Mouse (Mus musculus) CD4-positive, CD25-positive, alpha-beta regulatory T cell, adult 4 months (primary cell): ENCODE data around the gene Cntfr. TPM values are rescaled to one million over a fixed set of nuclear protein-coding genes. Genes with fewer than 3 reads are reported as not detected.

ENCODE experiments used
- ATAC-seq: one replicate; pipeline ENCODE4 v1.8.0; 2017
- polyA plus RNA-seq, 2 experiments: library from polyadenylated mRNA; unstranded; fragments of 100-300 nt; shearing (Covaris generic); gene quantifications; one replicate each; pipeline ENCODE4 v1.2.1; 2017

The Cntfr gene
- polyA plus RNA-seq, 2 experiments from 2014 or later = not detected

DNA sequence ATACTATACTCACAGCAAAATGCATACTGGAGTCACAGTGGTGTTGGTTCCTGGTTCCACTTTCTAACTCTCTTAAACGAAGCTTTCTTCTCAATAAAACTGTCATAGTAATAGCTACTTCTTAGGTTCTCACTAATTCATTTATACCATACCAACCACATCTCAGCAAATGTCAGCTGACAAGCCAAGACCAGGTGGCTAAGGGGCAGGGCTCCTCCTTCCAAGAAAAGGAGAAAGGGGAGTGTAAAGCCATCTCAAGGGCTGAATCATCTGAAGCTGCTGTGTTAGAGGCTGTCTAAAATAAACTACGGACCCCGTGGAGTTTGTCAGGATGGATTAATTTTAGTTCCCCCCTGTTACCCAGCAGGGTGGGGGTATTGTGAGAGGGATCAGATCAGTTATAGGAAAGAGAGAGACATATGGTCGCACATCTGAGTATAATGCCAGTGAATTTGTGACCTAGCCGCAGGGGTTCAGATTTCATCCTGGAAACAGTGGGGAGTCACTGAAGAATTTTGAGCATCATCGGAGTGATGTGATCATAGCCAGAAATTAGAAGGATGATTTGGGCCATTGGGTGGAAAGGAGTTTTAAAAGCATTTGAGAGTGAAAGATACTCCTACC is 55.6 kb downstream of the Cntfr start:
- no peak for ATAC-seq

DNA sequence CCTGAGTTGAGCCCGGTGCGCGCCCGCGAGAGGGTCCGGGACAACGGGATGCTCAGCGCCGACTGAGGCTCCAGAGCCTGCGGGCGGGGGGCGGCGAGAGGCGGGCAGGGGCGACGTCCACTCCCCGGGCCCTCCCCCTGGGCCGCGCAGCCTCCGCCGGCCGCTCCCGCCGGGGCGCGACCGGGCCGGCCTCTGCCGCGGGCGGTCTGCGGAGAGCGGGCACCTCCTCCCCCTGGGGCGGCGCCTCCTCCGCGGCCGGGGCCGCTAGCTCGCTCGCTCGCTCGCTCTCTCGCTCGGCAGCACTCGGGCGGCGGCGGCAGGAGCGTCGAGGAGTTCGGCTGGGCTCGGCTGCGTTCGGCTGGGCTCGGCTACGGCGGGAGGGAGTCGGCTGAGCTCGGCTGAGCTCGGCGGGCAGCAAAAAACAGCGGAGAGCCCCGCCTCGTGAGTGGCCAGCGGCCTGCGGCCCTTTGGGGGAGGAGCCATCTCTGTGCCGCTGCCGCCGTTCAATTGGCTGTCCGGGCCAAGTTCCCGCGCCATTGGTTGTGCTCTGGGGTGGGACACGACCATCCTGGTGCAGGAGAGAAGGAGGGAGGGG is 56.9 kb downstream of the Cntfr start, which contains the start of gene Enho:
Gene Enho, minus strand, starts transcription at position 412 of the 595 bp plus-strand sequence.
- peak; percentile 86 for ATAC-seq

DNA sequence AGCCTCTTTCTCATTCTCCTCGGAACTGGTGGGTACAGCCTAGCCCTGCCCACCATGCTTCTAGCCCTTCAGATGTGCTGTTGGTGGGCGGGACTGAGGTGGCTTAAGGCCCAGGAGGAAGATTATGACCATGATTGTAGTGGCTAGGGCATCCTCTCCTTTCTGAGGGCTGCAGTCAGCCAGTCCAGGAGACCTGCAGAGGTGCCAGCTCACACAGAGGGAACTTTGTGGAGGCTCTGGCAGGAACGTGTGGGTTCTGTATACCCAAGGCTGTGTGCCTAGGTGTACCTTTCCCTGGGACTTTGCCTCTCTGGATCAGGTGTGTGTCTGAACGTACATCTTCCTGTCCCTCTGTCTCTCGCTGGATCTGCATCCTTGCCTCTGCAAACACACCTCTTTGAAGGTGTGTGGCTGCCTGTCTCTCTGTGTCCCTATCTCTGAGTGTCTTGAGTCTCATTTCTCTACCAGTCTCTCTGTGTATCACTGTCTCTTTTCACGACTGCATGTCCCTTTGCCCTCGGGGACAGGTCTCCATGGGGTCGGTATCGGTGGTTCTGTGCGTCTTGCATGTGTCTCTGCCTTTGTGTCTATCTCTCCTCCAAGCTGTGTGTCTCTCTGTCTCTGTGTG is 57.6 kb downstream of the Cntfr start:
- ATAC-seq = peak; percentile 34

GRCm38 (mm10) chr4:41638828-41639213 is 58.1 kb downstream of the Cntfr start:
- ATAC-seq = no peak

- no peak for ATAC-seq
Observed at GRCm38 (mm10) chr4:41638186-41638731, 58.6 kb downstream of the Cntfr start.

DNA sequence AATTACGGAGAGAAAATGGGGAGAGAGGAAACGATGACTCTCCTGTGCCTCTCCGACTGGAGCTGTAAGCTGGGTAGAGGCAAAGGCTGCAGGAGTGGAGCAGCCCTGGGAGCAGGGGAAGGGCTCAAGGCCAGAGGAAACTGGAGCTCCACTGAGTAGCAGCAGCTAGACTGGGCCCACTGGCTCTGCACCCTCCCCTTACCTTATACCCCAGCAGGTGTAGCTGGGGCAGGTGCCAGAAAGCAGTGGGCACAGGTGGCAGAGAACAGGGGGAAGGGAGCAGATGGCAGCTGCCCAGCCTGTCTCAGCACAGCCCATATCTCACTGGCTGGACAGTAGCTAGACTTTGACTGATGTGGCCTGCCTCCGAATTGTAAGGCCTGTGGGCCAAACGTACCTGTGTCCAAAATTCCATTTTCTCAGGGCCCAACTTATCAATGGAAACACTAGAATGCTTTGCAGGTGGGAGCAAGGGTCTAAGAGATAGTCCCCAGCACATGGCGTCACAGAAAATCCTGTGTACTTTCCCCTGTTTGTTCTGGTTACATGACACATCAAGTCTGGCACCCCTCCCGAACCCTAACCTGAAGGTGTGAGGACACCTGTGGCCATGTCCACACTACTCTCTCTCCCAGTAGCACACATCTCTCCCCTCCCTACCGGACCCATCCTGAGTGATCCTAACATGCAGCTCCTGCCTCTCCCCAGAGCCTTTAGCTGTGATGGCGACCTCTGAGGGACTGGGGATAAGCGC is 59.8 kb downstream of the Cntfr start:
- ATAC-seq = no peak

DNA sequence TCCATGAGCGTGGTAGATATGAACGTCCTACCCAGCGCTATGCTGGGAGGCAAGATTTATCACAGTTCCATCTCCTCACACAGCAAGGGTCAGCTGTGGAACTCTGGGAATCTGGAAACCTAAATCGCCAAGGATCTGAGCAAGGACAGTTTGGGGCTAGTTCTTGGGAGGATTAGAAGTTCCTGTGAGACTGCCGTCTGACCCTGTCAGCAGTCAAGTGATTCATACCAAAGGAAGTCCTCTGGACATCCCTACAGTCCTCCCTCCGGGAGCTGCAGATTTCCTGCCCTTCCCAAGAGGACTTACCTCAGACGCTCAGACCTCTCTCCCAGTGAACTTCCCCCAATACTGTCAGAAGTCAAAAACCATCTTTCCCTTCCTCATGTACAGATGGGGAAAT is 60.5 kb downstream of the Cntfr start:
- no peak for ATAC-seq

DNA sequence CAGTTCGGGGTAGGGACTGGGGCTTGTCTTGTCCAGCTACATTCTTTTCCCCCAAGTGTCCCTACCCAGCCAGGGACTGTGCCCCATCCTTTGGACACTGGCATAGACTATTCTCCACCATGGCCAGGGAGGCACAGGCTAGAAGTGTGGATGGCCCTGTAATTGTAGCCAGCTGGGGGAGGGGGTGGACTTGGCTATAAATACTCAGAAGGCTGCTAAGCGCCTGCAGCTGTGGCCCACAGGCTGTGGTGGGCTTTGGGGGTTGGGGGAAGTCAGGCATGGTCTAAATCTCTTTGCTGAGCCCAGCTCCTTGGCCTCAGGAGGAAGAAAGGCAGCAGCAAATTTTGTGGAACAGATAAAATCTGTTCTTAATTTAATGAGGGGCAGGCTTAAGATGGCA is 61.0 kb downstream of the Cntfr start:
- ATAC-seq = no peak

- no peak for ATAC-seq
Observed at GRCm38 (mm10) chr4:41635224-41635623, 61.7 kb downstream of the Cntfr start.

DNA sequence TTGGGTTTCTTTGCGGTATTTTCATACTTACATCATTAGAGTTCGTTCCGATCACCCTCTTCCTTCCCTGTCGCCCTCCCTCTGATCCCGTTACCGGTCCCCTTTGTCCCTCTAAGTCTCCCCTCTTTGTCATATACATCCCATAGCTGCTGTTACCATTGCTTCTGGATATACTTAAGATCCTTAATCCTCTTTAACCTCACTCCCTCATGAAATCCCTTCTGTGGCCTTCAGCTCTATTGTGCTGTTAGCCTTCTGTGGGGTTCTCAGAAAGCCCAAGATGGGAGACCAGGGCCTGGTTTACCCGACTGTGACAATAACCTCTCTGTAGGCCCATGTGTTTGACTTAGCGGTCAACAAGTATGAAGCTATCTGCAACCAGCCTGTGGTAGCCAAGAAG is 62.3 kb downstream of the Cntfr start:
- no peak for ATAC-seq

DNA sequence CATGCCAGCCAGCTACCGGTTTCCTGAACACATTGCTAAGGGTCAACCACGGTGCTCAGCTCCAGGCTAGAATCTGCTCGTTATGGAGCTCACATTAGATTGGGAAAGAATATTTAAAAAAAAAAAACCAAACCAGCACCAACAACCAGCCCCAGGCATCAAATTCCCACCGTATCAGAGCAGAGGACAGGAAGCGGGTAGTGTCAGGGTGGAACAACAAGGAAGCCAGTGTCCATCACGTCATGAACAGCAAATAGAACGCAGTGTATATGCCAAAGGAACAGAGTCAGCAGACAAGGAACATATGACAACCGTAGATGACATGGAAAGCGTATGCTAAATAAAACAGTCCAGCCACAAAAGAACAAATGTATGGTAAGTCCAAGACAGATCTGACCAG is 63.9 kb downstream of the Cntfr start:
- no peak for ATAC-seq

DNA sequence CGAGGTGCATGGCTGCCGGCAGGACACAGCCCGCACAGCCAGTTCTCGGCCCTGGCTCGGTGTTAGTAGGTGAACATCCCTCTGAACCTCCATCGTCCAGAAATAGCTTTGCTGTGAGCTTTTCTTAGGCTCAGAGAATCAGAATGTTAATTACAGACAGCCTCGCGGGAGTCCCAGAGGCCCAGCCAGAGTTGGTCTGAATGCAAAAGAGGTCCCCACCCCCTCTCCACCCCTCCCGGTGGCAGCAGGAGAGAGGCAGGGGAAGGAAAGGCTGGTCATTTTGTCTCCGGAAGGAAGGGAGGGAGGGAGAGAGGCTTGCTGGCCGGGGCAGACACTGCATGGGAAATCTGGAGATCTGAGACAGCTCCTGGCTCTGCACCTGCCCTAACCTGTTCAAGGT is 65.5 kb downstream of the Cntfr start:
- no peak for ATAC-seq

- ATAC-seq = no peak
Observed at GRCm38 (mm10) chr4:41630196-41630595, 66.7 kb downstream of the Cntfr start.

DNA sequence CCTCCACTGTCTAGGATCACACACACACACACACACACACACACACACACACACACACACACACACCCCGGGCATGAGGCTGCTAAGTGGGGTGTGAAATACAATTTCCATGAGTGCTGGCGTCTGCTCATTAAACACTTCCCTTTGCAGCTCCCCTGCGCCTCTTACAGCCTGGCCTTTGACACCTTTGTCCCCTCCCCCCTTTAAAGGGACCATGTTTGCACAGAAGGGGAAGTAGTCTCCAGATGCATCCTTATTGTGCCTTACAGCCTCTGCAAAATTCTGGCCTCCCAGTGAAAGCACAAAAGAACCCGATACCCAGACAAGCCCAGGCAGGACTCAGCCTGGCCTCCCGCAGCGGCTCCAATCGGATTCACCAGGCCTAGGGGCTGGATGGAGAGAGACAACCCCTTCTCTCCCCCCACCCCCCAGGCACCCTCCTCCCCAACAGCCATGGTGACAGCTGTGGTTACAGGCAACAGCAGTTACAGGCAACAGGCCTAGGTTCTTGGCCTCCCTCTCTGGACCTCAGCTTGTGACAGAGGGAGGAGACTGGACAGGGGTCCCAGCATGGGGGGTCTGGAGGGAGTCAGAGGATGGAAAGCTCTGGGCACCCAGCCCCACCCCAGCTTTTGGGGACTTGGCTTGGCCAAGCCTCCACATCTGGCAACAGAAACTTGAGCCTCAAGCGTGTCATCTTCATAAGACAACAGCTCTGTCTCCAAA is 68.5 kb downstream of the Cntfr start:
- ATAC-seq = no peak

DNA sequence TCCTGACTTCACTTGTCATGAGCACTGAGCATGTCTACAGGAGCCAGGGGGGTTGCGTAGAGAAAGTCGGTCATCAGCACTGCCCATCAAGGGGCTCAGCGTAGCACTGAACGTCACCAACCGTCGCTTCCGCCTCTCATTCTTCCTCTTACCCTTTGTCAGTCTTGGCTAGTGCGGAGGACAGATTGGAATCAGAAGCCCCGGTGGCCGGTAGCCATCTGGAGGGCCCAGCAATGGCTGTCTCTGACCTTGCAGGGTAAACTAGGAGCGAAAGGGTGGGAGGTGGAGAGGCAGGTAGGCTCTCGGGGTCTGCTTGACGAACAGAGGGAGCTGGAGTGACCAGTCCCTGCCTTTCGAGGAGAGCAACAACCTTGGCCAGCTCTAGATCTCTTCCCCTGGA is 74.8 kb downstream of the Cntfr start:
- ATAC-seq = no peak

GRCm38 (mm10) chr4:41618916-41619746 is 77.8 kb downstream of the Cntfr start:
- ATAC-seq = no peak

- ATAC-seq = no peak
Observed at GRCm38 (mm10) chr4:41615661-41616599, 81.0 kb downstream of the Cntfr start.

- ATAC-seq = peak; percentile 64
Observed at GRCm38 (mm10) chr4:41614156-41614555, 82.7 kb downstream of the Cntfr start.

- ATAC-seq = no peak
Observed at GRCm38 (mm10) chr4:41612166-41612565, 84.7 kb downstream of the Cntfr start.

- ATAC-seq = no peak
Observed at GRCm38 (mm10) chr4:41610594-41610980, 86.3 kb downstream of the Cntfr start.
